Mouse (Mus musculus): ENCODE measurements around the gene Thg1l.

Gene Thg1l

DNA sequence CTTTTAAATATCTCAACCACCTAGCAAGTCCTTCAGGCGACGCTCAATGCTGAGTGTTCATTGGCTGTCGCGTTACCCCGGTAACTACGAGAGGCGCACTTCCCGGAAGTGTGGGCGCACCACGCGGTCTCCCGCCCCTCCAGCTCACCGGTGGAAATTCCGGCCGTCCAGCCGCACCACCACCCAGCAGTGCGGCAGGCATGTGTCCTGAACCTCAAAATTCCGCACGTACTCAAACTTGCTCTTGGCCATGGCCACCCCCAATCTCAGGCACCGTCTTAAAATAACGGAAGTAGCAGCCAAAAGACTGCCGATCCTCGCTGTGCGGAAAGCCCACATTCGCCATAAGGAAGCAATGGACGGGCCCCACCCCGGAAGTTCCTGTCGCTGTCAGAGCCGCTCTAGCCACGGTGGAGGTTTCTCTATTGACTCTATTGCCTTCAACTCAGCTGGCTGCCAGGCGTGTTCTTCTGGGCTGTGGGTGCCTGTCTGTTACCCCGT is at the start of gene Thg1l:
Gene Thg1l, minus strand, starts transcription at position 368 of the 501 bp plus-strand sequence.
- DNase-seq (ENCODE audit: low spot score), result peak; percentile 91

DNA sequence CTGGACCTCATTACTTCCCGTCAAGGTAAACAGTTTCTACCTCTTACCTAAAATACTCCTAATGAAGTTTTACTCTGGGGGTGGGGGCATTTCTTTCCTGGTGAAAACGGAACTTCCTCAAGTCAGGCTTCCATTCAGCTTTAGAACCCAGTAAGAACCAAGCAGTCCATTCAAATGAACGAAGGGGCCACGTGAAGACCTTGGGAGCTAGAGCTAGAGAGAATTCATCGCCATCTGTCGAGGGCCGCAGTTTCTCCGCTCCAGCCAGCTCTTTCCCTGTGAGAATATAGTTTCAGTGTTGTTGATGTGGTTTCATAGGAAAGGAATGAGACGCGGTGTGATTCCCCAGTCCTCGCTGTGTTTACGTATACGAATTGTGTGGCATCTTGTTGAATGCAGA is 36.8 kb upstream of the Thg1l start:
- no peak for DNase-seq (ENCODE audit: low spot score)

DNA sequence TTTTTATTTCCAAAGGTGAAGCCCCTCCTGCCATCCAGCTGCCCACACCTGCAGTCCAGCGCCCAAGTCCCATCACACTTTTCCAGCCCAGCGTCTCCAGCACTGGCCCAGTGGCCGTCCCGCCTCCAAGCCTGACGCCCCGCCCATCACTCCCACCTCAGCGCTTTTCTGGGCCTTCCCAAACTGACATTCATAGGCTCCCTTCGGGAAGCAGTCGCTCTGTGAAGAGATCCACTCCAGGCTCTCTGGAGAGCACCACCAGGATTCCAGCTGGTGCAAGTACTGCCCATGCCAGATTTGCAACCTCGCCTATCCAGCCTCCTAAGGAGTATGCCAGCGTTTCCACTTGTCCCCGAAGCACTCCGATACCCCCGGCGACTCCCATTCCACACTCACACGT is 36.3 kb upstream of the Thg1l start:
- peak; percentile 70 for DNase-seq (ENCODE audit: low spot score)

DNA sequence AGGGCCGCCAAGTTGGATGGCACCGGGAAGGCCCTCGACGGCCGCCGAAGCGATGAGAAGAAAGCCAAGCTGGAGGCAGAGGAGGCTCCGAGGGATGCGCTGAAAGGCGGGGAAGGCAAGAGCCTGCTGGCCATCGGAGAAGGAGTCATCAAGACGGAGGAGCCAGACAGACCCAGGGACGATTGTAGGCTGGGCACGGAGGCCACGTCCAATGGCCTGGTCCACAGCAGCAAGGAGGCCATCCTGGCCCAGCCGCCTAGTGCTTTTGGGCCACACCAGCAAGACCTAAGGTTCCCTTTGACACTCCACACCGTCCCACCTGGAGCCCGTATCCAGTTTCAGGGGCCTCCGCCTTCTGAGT is 25.6 kb upstream of the Thg1l start:
- DNase-seq (ENCODE audit: low spot score), result no peak

DNA sequence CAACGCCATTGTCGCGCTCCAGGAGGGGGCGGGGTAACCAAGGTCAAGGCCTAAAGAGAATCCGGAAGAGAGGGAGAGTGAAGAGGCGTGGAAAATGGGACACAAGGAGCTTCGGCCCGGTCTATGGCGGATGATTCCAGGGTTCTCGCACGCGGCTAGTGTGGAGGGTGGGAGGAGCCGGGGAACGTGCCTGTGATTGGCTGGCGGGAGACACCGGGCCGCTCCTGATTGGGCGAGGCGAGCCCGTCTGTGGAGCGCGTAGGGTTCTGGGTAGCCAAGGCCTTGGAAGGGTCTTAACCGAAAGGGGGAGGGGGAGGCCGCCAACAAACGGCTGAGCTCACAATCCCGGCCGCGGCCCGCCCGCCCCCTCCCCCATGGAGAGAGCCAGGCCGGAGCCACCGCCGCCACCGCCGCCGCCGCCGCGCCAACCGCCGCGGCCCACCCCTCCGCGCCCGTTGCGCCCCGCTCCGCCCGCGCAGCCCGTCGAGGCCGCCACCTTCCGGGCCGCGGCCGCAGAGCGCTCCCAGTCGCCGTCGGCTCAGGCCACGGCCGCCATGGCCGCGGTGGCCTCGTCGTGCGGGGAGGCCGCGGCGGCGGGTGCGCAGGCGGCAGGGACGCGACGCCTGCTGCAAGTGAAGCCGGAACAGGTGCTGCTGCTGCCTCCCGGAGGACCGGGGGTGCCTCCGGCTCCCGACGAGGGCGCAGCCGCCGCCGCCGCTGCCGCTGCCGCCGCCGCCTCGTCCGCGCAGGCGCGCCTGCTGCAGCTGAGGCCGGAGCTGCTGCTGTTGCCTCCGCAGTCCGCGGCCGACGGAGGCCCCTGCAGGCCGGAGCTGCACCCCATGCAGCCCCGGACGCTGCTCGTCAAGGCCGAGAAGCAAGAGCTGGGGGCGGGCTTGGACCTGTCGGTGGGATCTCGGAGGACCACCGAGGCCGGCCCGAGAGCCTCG is 24.9 kb upstream of the Thg1l start, which contains the start of gene Sox30:
Gene Sox30, plus strand, starts transcription at position 365 of the 947 bp plus-strand sequence.
- DNase-seq (ENCODE audit: low spot score), result peak; percentile 80

DNA sequence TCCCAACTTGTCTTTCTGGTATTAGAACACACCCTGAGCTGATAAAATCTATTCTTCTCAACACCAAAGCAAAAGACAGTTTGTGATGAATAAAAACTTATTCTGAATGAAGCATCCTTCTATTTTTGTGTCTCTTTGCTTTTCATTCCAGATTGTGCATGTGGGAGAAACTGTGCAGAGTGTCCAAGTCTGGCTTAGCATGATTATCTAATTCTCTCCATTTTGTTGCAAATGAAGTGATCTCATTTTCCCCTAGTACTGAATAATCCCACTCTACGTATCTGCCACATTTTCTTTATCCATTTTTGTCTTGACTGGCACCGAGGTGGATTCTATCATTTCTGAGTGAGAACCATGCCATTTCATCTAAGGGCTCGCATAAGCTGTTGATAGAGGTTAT is 20.8 kb upstream of the Thg1l start:
- no peak for DNase-seq (ENCODE audit: low spot score)

DNA sequence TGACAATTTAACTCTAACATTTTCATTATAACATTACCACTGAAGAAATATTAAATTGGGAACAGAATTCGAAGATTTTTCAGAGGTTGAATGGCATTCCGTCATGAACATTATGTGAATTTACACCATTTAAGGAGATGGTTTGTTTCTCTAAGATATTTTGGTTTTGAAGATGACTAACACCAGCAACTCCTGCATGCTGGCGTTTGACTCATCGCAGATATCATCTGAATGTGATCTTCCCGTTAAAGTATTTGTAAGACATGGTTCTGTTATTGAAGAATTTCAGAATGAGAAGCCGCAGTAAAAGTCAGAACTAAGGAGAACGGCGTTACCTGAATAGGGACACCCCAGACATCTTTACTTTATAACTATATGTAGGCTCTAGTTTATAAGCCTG is 19.2 kb upstream of the Thg1l start:
- DNase-seq (ENCODE audit: low spot score), result no peak

DNA sequence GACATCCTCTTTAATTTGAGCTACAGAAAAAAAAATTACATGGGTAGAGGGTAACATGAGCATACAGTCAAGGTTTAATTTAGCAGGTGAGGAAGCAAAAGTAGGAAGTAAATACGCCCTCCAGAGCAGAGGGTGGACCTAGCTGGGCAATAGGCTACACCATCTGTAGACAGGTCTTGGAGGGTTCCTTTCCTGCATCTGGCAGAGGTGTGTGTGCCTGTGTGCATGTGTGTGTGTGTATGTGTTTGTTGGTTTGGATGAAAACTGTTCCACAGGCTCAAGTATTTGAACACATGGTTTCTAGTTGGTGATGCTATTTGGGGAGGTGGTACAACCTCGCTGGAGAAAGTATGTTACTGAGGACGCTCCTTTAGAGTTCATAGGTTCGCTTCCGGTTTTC is 18.3 kb upstream of the Thg1l start:
- no peak for DNase-seq (ENCODE audit: low spot score)

DNA sequence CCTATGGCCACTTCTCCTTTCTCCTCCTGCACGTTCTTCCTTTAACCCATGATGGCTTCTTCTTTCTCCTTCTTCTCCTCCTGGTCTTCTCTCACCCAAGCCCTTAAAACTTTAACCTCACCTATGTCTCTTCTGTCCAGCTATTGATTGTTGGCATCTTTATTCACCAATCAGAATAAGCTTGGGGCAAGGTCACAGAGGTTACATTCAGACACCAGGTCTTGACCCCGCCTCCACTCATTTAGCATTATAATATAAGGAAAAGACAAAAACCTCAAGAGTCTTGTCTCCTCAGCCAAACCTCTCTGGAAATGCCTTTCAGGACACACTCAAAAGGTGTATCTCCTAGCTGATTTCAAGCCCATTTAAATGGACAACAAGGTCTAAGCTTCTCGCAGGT is 13.2 kb upstream of the Thg1l start:
- DNase-seq (ENCODE audit: low spot score), result no peak

DNA sequence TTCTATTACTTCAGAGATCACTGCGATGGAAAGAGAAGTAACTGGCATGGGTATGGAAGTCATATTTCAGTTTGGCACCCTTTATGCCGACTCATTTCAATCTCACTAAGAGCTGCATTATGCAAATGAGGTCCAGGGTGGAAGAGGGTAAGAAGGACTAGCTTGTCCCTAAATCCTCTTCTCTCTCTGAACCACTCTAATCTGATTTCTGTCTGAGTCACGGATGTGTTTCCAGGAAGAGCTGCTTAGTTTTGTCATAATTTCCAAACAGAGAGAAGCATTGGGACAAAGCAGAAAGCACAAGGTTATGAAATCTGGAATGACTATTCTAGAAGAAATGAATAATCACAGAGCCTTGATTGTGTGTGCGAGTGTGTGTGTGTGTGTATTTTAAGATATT is 11.6 kb upstream of the Thg1l start:
- no peak for DNase-seq (ENCODE audit: low spot score)

DNA sequence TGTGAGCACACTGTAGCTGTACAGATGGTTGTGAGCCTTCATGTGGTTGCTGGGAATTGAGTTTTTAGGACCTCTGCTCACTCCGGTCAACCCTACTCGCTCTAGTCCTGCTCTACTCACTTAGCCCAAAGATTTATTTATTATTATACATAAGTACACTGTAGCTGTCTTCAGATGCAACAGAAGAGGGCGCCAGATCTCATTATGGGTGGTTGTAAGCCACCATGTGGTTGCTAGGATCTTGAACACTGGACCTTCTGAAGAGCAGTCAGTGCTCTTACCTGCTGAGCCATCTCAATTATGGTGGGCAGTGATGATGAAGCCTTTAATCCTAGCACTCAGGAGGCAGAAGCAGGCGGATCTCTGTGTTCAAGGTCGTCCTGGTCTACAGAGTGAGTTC is 4.7 kb upstream of the Thg1l start:
- no peak for DNase-seq (ENCODE audit: low spot score)

DNA sequence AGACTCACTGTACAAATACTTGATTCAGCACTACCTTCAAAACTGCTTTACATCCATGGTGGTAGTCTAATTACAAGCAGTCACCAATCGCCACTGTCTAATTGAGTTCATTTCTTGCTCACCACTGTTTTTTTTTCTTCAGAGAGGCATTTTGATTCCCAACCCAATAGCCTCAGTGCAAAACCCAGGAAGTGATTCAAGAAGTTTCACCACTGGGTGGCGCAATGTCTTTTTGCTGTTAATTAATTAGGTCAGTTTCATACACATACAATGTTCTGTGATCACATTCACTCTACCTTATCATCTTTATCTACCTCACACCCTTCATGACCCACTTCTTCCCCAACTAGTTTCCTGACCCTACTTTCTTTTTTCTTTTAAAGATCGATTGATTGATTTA is 4.3 kb upstream of the Thg1l start:
- DNase-seq (ENCODE audit: low spot score), result peak; percentile 71

DNA sequence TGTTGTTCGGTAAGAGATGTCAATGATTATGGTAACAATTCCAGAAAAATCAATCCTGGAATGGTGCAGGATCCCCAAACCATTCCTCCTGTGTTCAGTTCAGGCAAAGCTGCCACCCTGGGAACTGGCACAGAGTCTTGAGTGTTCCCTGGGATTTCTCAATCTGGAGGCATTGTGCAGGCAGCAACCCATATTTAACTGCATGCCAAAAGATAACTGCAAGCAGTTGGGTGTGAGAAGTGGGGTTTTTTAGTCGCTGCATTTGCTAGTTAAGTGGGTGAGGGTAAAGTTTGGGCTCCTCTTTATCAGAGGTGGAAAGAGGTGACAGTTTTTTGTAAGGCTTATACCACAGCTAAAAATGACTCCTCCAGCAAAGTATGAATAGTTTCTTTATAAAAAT is 7.8 kb downstream of the Thg1l start:
- DNase-seq (ENCODE audit: low spot score), result no peak

DNA sequence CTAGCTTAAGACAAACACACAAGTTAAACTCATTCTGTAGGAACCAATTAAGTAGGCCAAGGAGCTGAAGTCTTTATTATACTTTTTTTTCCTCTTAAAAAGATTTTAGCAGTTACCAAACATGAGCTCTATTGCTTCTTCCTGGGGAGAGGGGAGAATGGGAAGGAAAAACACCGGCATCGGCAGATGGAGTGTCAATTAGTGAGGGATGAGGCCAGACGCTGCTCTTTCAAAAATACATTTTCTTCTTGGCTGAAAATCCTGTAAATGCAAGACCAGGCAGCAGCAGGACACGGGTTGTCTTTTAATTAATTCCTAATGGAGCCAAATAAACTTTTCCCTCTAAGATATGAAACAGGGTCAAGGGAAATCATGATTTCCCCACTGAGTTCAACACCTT is 8.5 kb downstream of the Thg1l start:
- no peak for DNase-seq (ENCODE audit: low spot score)

DNA sequence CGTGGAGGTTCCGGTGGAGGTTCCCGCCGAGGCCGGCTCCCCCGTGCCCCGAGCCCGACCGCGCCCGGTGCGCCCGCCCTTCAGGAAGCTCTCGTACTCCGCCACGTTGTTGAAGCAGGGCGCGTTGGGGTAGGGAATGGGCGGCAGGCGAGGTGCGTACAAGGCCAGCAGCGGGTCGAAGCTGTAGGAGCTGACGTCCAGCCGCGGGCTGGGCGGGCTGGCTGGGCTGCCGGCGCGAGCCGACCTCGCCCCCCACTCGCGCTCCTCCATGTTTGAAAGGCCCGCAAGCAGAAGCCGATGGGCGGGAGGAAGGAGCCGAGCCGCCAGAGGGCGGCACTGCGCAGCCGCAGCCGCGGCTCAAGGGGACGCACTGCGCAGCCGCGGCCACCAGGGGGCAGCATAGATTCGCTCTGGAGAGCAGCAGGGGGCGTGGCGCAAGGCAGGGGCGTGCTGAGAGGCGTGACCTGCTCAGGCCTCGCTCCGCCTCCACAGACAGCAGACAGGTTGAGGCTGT is 10.6 kb downstream of the Thg1l start, which contains the start of gene Lsm11:
Gene Lsm11, minus strand, starts transcription at position 293 of the 514 bp plus-strand sequence.
- peak; percentile 99 for DNase-seq (ENCODE audit: low spot score)

DNA sequence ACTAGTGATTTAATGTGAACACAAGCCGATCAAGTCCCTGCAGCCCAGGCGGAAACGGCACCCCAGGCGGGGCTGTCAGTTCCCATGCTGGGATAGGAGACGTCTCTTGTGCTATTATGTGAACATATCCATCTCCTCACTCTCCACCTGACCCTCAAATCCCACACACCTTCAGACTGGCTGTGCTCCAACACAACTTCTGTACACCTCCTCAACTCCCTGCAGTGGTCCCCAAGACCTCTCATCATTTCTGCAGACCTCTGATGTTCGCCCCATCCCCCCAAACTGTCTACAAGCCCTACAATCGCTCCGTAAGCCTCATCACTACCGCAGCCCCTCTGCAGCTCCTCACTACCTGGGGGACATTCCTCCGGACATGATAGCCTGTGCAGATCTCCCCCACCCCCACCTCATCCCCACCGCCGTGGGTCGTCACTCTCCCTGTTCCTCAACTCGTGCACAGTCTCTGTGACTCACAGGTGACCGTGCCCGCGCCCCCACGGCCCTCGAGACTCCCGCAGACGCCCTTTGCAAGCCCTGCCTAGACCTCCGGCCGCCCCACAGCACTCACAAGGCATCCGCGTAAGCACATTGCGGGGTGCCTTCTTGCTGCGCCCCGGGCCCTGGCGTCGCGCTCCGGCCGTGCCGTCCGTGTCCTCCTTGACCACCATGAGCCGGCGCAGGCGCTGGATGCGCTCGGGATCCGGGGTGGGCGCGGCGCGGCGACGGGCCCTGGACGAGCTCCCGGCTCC is 11.2 kb downstream of the Thg1l start:
- DNase-seq (ENCODE audit: low spot score), result no peak

DNA sequence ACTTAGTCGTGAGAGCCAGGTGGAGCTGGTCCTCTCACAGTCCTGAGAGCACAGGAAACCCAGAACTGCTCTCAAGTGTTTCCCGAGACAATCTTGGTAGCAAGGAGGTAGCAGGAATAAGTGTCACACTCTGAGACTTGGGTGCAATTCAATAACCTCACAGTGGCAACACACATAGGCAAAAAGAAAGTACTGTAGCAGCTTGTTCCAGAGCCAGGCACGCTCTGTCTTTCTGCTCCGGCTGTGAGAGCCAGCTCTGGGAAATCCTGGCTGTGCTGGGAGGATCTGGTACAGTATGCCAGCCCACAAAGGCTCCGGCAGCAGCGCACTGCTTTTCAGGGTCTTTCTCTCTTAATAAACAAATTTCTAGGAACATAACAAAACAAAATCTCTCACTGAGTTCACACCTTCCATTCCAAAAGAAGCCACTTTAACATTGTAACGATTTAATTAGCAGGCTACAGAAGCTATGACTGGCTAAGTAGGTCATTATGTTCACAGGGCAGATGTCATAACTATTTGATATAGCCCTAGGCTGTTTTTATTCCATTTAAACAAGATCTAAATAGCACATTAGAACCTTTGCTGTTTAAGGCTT is 12.1 kb downstream of the Thg1l start:
- peak; percentile 58 for DNase-seq (ENCODE audit: low spot score)

DNA sequence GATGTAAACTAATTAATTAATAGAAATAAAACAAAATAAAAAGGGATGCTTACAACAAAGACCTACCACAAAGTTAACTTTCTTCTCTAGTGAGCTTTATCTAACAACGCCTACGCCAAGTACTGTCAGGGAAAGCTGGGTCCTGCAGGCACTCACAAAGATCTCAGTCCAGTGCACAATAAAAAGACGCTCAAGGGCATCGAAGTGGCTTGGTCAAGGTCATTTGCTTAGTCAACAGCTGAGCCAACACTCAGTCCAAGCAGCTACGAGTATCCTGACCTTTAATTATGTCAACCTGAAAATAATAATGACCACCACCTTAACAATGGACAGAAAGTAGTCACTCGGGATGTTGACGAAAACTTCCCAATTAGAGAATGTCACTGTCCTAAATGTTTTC is 13.0 kb downstream of the Thg1l start:
- DNase-seq (ENCODE audit: low spot score), result no peak

DNA sequence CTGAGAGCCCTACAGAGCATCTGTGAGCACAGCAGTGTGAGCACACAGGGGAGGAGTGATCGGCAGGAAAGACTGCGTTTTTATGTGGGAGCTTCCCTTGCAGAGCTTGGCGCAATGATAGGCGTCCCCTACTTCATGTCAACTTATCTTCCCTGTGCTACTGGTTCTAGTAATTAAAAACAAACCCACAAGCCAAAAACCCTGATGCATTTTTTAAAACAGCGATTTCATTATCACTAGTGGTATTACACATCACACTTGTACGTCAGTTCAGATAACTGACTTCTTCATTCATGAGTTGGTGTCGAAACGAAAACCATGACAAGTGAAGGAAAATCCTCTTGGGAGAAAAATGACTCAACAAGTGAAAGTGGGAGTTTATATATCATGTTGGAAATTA is 16.4 kb downstream of the Thg1l start:
- DNase-seq (ENCODE audit: low spot score), result no peak

DNA sequence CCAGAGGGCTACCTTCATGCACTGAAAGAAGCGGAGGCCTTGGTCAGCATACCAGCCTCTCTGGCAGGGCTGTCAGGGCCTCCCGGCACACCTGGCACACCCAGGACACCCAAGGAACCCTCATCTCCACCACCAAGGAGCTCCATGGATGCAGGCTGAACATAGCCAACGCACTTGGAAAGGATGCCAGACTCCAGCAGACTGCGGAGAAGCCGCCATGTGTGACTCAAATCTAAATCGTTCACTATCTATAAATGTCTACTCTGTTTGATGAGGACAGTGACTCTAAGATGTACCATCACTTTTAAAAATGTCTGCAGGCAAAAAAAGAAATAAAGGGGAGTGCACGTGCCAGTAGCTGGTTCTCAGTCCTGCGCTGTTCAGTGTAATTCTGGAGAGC is 17.8 kb downstream of the Thg1l start:
- no peak for DNase-seq (ENCODE audit: low spot score)

DNA sequence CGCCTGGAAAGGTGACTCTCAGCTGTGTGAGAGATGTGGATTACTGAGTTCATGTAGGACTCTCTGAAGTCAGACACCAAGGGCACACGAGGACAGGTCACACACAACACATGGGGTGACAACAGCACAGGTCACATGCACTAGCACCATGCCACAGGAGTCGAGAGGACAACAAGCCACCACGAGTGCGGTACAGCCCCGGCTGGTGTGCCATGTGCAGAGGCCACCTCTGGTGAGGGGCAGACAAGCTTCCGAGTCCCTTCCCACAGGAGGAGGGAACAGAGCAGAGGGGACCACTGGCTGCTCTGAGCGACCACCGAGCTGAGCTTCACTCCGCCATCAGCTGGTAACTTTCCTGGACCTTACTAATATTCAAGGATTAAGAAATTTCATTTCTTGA is 22.5 kb downstream of the Thg1l start:
- no peak for DNase-seq (ENCODE audit: low spot score)

DNA sequence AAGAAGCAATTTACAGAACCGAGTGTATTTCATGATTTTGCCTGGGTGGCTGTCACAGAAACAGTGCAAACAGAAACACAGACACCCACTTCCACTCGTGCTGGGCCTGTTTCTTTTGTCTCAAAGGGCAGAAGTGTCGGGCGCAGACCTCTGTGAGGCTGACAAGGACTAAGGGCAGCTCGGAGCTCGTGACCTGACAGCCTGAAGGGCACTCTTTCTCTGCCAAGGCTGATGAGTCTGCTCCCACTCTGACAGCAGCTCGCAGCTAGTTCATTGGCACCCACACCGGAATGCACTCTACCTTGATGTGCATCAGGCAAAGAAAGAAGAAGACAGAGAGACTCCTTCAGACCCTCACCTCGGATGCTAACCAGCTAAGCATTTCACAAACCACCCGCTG is 25.8 kb downstream of the Thg1l start:
- no peak for DNase-seq (ENCODE audit: low spot score)
